Mouse (Mus musculus): ENCODE measurements around the gene Ager. TPM values are rescaled to one million over a fixed set of nuclear protein-coding genes. Genes with fewer than 3 reads are reported as not detected.

Ager gene
- polyA plus RNA-seq, 1 experiment from 2014 or later, result 3.1 TPM

DNA sequence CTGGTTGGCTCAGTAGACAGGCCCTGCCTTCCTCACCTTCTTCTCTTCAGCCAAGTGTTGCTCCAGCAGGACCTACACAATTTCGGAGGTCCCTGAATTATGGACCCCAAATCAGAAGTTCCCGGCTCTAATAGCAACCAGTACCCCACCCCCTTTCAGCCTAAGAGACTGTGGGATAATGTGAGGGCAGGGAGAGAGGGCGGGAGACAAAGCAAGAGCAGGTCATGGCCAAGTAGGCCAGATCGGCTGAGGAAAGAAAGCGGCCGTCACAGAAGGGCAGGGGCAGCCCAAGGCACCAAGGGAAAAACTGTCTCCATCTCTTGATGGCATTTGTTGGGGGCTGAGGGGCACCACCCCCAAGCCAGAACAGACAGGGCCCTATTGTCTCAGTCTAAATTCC is 18.2 kb downstream of the Ager start, which contains the start of gene Egfl8:
Egfl8 (minus strand) TSS at position 101 of the 400 bp plus-strand sequence.
- WGBS, result 72% methylated on average over 6 of the region's 6 CpGs
- Histone ChIP-seq H3K4me3 (no peak within 1 kb of the TSS), H3K9me3 (replicated peaks) (no peaks in the 10 kb centered on the region), H3K27ac (replicated peaks) (peak within 1 kb of the TSS; percentile 53; the same call in 1 of the 2 replicates), H3K36me3 (peaks cover 72% of the 10 kb centered on the region), H3K27me3 (ENCODE audit: low read depth, poor library complexity, severe bottlenecking) (no peaks in the 10 kb centered on the region), H3K4me1 (peaks cover 10% of the 10 kb centered on the region)
- DNase-seq (ENCODE audit: low spot score), result no peak

DNA sequence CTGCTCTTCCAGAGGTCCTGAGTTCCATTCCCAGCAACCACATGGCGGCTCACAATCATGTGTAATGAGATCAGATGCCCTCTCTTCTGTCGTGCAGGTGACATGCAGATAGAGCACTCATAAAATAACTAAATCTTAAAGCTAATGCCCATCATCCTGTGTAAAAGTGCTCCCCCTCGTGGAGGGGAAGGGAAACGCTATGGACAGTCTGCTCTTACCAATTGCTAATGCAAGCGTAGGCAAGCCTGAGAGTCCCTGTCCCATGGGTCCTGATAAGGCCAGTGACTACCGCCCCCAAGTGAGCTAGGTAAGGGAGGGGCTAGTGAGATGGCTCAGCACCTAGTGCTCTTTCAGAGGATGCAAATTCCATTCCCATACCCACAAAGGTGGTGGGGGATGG is 21.3 kb downstream of the Ager start:
- Histone ChIP-seq H3K4me3 (no peak overlapping the region), H3K36me3 (peaks cover 70% of the 10 kb centered on the region), H3K9me3 (replicated peaks) (no peaks in the 10 kb centered on the region), H3K27ac (replicated peaks) (no peak overlapping the region), H3K4me1 (peaks cover 10% of the 10 kb centered on the region), H3K27me3 (ENCODE audit: low read depth, poor library complexity, severe bottlenecking) (no peaks in the 10 kb centered on the region)
- WGBS, result 19% methylated on average over 6 of the region's 6 CpGs
- DNase-seq (ENCODE audit: low spot score), result peak; percentile 64

DNA sequence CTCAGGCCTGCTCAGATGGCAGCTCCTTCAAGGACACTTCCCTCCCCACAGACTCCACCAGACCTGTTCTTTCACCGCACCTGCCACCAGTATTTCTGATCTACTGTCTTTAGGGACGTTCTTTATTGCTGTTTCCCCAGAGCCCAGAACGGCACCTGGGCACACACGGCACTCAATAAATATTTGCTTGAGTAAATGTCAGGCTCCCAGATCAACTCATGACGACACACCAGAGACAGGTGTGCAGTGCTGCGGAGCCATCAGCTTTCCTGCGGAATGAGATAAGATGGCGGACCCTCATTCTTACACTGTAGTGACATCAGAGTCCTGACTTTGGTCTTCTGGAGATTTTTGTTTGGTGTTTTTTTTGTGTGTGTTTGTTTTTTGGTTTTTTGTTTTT is 23.3 kb downstream of the Ager start:
- DNase-seq (ENCODE audit: low spot score), result no peak
- H3K4me1 ChIP-seq, result peaks cover 8% of the 10 kb centered on the region

DNA sequence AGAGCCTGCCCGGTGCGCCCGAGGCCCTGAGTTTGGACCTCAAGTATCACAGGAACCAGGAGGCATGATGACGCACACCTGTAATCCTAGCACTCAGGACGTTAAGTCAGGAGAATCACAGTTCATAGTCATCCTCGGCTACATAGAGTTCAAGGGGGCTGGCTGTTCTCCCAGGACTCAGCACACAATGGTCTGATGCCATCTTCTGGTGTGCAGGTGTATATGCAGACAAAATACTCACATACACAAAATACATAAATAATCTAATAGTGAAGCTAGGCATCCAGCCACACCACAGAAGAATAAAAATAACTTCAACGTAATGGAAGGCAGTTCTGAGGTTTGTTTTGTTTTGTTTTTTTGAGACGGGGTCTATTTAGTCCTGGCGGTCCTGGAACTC is 25.5 kb downstream of the Ager start:
- Histone ChIP-seq H3K4me1 (peaks cover 24% of the 10 kb centered on the region), H3K27me3 (ENCODE audit: low read depth, poor library complexity, severe bottlenecking) (peaks cover under 1% of the 10 kb centered on the region; the same call in 1 of the 2 replicates), H3K4me3 (no peak overlapping the region), H3K36me3 (peaks cover 44% of the 10 kb centered on the region), H3K9me3 (replicated peaks) (no peaks in the 10 kb centered on the region), H3K27ac (replicated peaks) (no peak overlapping the region)
- no peak for DNase-seq (ENCODE audit: low spot score)
- 92% methylated on average over 9 of the region's 9 CpGs for WGBS

More for the DNA sequence above, 23.3 kb downstream of the Ager start:
- 94% methylated on average over 8 of the region's 8 CpGs for WGBS
- H3K9me3 ChIP-seq (replicated peaks), result no peaks in the 10 kb centered on the region
- H3K36me3 ChIP-seq, result peaks cover 61% of the 10 kb centered on the region
- H3K4me3 ChIP-seq, result no peak overlapping the region
- H3K27ac ChIP-seq (replicated peaks), result no peak overlapping the region
- H3K27me3 ChIP-seq (ENCODE audit: low read depth, poor library complexity, severe bottlenecking), result no peaks in the 10 kb centered on the region

DNA sequence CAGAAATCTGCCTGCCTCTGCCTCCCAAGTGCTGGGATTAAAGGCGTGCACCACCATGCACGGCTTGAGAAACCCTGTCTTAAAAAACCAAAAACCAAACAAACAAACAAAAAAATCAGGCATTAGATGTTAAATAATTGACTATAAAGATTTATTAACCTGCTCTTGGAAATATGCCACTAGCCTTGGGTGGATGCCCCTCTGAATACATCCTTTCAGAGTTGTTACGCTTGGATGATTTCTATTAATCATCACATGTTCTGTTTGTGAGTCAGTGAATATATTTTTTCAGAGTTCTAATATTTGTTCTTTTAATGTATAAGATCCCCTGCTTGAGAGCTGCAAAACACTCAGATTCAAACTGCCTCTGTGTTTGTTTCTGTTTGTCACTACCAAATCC is 27.3 kb downstream of the Ager start:
- no peaks in the 10 kb centered on the region for H3K9me3 ChIP-seq (replicated peaks)
- no peak overlapping the region for H3K4me3 ChIP-seq
- H3K4me1 ChIP-seq, result peaks cover 42% of the 10 kb centered on the region
- WGBS, result 94% methylated on average over 3 of the region's 3 CpGs
- H3K27me3 ChIP-seq (ENCODE audit: low read depth, poor library complexity, severe bottlenecking), result peaks cover 19% of the 10 kb centered on the region
- H3K27ac ChIP-seq (replicated peaks), result no peak overlapping the region
- H3K36me3 ChIP-seq, result peaks cover 43% of the 10 kb centered on the region
- DNase-seq (ENCODE audit: low spot score), result no peak

DNA sequence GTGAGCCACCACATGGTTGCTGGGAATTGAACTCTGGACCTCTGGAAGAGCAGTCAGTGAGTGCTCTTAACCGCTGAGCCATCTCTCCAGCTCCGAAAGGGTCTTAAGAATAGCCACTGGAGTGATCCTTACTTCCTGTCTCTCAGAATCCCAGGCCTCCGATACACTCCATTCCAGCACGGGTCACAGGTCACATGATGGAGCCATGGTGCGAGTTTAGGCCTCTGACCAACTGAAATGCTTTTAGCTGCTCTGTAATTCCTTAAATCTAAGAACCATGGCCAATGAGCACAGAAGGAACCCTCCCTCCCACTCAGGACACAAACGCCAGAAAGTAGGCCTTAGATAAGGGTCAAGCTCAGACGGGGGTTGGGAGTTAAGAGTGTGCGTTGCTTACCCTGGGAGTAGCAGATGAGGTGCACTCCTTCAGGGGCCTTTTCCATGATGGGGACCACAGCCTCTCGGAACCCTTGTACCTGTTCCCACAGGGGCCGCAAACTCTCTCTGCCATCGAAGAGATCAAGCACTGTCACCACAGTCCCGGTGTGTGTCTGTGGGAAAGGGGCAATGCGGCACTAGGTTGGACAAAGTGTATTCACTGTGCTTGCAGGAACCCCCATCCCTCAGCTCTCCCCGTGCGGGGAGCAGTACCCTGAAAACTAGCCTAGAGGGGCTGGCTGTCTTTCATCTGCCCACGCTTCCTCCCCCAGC is 28.6 kb downstream of the Ager start:
- Histone ChIP-seq H3K9me3 (replicated peaks) (no peaks in the 10 kb centered on the region), H3K27me3 (ENCODE audit: low read depth, poor library complexity, severe bottlenecking) (peaks cover 31% of the 10 kb centered on the region), H3K4me1 (peaks cover 54% of the 10 kb centered on the region), H3K4me3 (peak overlapping the region; percentile 64), H3K27ac (replicated peaks) (peak overlapping the region; percentile 94), H3K36me3 (peaks cover 35% of the 10 kb centered on the region)
- 53% methylated on average over 16 of the region's 16 CpGs for WGBS
- no peak for DNase-seq (ENCODE audit: low spot score)

- DNase-seq (ENCODE audit: low spot score), result peak; percentile 54
- H3K4me1 ChIP-seq, result peaks cover 60% of the 10 kb centered on the region
Observed at GRCm38 (mm10) chr17:34626773-34627092, 29.1 kb downstream of the Ager start.

DNA sequence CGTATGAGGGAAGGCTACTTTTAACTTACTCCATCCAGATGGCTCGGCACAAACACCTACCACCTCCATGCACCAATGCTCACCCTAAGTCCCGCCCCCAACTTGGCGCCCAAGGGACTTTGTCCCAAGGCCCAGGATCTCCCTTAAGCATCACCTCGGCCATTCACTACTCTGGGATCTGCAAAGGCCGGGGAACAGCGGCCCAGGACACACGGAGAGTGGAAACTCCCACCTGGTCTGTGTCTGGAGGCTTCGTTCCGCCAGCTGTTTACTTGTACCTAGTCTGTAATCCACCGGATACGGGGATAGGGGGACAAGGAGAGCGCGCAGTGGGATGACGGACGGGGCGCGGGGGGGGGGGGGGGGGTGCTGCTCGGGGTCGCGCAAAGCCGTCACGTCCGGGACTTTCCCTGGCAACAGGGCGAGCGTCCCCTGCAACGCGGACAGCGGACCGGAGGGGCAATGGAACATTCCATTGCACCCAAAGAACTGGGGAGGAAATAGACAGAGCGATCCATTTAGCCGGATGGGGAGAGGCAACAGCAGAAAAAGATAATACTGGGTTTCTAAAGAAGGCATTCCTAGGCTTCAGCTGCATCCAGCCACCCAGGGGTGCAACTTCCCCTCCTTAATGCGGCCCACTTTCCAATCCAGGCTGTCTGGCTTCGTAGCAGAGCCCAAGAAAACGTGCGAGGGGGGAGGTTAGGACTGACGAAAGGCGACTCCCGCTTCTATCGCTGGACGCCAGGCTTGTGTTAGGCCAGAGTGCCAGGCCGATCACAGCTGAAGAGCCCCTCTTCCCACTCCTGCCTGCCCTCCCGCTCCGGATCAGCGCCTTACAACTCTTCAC is 29.7 kb downstream of the Ager start:
- Histone ChIP-seq H3K27me3 (ENCODE audit: low read depth, poor library complexity, severe bottlenecking) (peaks cover 42% of the 10 kb centered on the region), H3K4me3 (peak overlapping the region; percentile 64), H3K4me1 (peaks cover 65% of the 10 kb centered on the region), H3K27ac (replicated peaks) (peak overlapping the region; percentile 94), H3K36me3 (peaks cover 24% of the 10 kb centered on the region), H3K9me3 (replicated peaks) (no peaks in the 10 kb centered on the region)
- WGBS, result under 1% methylated on average over 45 of the region's 45 CpGs
- peak; percentile 93 for DNase-seq (ENCODE audit: low spot score)

More at GRCm38 (mm10) chr17:34626773-34627092, 29.1 kb downstream of the Ager start:
- no peaks in the 10 kb centered on the region for H3K9me3 ChIP-seq (replicated peaks)
- H3K36me3 ChIP-seq, result peaks cover 30% of the 10 kb centered on the region
- H3K27ac ChIP-seq (replicated peaks), result peak overlapping the region; percentile 94
- WGBS, result 0% methylated on average over 18 of the region's 18 CpGs
- peak overlapping the region; percentile 64 for H3K4me3 ChIP-seq
- peaks cover 36% of the 10 kb centered on the region for H3K27me3 ChIP-seq (ENCODE audit: low read depth, poor library complexity, severe bottlenecking)

DNA sequence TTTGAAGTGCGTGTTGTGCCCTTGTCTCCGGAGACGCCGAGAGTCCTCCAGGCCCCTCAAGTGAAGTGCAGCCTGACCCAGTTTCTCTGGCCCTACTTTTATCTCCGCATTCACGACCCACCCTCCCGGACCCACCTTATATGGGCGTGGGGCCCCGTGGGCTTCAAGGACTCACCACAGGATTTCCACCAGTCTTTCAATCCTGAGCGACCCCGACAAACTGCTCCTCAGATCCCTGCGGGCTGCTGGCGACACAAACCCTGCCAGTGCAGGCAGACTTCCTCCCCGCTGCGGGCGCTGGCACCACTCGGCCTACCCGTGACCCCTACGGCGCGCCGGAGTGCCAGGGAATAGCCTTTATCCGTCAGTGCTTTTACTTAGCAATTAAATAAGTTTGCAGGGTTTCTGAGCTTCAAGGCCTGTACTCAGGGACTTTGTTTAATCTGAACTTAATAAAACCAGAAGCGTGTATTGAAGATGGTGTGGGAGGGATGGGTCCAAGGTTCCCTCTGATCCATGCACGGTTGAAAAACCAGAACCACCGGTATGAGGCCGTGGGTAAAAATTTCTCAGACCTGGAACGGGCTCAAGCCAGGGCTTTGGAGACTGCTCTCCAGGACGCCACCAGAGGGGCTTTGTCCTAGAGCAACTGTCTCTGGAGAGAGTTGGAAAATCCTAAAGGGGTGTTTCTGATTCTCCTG is 30.4 kb downstream of the Ager start, which contains the start of gene Ppt2:
Ppt2 (minus strand) TSS at position 568 of the 701 bp plus-strand sequence.
- Histone ChIP-seq H3K4me3 (peak within 1 kb of the TSS; percentile 64), H3K27ac (replicated peaks) (peak within 1 kb of the TSS; percentile 94), H3K9me3 (replicated peaks) (no peaks in the 10 kb centered on the region), H3K36me3 (peaks cover 16% of the 10 kb centered on the region), H3K27me3 (ENCODE audit: low read depth, poor library complexity, severe bottlenecking) (peaks cover 50% of the 10 kb centered on the region), H3K4me1 (peaks cover 71% of the 10 kb centered on the region)
- WGBS, result 7% methylated on average over 29 of the region's 29 CpGs
- no peak for DNase-seq (ENCODE audit: low spot score)

DNA sequence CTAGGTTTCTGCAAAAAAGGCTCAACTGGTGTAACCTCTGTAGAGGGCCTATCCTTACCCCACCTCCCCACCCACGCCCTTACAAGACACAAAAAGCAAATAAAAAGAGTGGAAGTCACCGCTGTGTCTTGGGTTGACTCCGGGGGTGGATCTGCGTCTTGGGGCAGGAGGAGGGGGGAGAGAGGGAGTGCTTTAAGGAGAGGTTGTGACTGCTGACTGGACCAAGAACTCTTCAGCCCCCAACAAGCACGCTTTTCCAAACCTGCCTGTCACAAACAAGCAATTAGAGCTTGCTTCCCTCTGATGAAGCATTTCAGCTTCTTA is 30.9 kb downstream of the Ager start:
- H3K27me3 ChIP-seq (ENCODE audit: low read depth, poor library complexity, severe bottlenecking), result peaks cover 55% of the 10 kb centered on the region
- peak overlapping the region; percentile 64 for H3K4me3 ChIP-seq
- peak overlapping the region; percentile 94 for H3K27ac ChIP-seq (replicated peaks)
- whole genome bisulfite sequencing, result 16% methylated on average over 5 of the region's 5 CpGs
- H3K36me3 ChIP-seq, result peaks cover 11% of the 10 kb centered on the region
- peaks cover 74% of the 10 kb centered on the region for H3K4me1 ChIP-seq
- no peak for DNase-seq (ENCODE audit: low spot score)
- no peaks in the 10 kb centered on the region for H3K9me3 ChIP-seq (replicated peaks)

DNA sequence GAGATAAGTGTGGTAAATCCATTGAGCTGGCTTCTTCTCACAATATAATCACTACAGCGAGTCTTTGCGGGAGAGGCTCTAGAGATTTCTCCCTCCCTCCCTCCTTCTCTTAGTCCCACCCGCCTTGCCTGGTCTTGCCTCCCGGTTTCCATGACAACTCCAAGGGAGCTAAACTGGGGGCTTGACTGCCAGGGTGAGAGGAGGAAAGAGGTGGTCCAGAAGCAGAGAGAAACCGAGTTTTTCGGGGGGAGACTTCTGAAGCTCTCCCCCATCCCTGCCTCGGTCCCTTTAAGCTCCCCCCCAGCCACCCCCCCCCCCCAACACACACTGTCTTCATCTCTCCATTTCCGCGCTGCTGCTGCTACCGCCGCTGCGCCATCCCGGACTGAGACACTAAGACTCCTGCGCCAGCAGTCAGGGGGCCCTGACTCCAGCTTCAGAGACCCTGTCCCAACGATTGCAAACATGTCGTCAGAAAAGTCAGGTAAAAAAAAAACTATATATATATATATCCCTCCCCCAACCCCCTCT is 31.6 kb downstream of the Ager start, which contains the start of gene Prrt1:
Prrt1 (plus strand) TSS at position 313 of the 531 bp plus-strand sequence.
- Histone ChIP-seq H3K27me3 (ENCODE audit: low read depth, poor library complexity, severe bottlenecking) (peaks cover 59% of the 10 kb centered on the region), H3K4me3 (peak within 1 kb of the TSS; percentile 64), H3K9me3 (replicated peaks) (no peaks in the 10 kb centered on the region), H3K36me3 (peaks cover 9% of the 10 kb centered on the region), H3K27ac (replicated peaks) (peak within 1 kb of the TSS; percentile 94), H3K4me1 (peaks cover 74% of the 10 kb centered on the region)
- under 1% methylated on average over 16 of the region's 16 CpGs for WGBS
- peak; percentile 63 for DNase-seq (ENCODE audit: low spot score)

Measured in midbrain, embryonic 10.5 days (tissue).